Comparison of ENCODE assay signal across 24 mouse cellular contexts in the genomic region with DNA sequence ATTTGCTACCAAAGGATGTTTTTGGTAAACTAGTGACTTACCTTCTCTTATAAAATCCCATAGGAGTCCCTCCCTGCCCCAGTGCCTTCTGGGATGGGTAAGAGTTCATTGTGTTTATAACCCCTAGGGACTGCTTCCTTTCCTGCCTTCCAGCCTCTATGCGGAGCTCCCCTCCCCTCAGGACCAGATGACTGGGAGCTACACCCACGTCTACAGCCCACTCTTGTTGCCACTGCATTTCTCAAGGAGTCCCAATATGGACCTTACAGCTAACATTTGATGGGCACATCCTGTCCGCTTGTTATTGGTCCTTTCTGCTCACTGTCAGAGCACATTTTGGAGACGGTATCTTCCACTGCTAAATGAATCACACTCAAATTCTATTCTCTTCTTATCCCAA. TPM values are rescaled to one million over a fixed set of nuclear protein-coding genes. Genes with fewer than 3 reads are reported as not detected.
DNase-seq lines count a peak whose midpoint lies in the region; TF ChIP-seq lines count a peak whose summit lies in the region.
"Had no signal": no experiment of that assay in that cellular context is flagged by ENCODE, and none has a peak within 500 bp of the region (broad histone marks: within the 10 kb centered on the region; RNA-seq: fewer than 3 reads in every experiment).

No protein-coding gene starts in this region.

- H3K27ac ChIP-seq in bone marrow macrophage, adult 2 months (ENCODE audit: insufficient read depth, low read depth, low read length) = peak overlapping the region; percentile 98
- H3K27ac ChIP-seq in cortical plate, adult 2 months (ENCODE audit: insufficient read depth, low read length) = peak overlapping the region; percentile 51
- H3K27ac ChIP-seq: embryonic facial prominence, embryonic 13.5 days; forebrain, embryonic 12.5 days; heart, adult 2 months; heart, embryonic 15.5 days; hindbrain, embryonic 10.5 days; hindbrain, embryonic 14.5 days had no signal

- intact Hi-C loops in heart, postnatal 36 days (cut with DNase I) = no loop called here
- intact Hi-C loops in left cerebral cortex, postnatal 36 days (cut with DNase I) = loop anchor here (2.0 kb wide), 3 partner anchors 46 to 206 kb away; a partner anchor contains a TSS

- peaks cover 35% of the 10 kb centered on the region for H3K4me1 ChIP-seq in bone marrow macrophage, adult 2 months (ENCODE audit: control insufficient read depth, insufficient read depth, low read length)
- peaks cover 4% of the 10 kb centered on the region; the same call in 1 of the 2 replicates for H3K4me1 ChIP-seq in cortical plate, adult 2 months (ENCODE audit: control insufficient read depth, insufficient read depth, low read length)
- H3K4me1 ChIP-seq: embryonic facial prominence, embryonic 13.5 days; forebrain, embryonic 12.5 days; hindbrain, embryonic 10.5 days had no signal

- TF ChIP-seq CTCF in bone marrow macrophage, adult 2 months (IDR thresholded peaks at IDR 0.05; ENCODE audit: low read depth, low read length) = no peak
- TF ChIP-seq CTCF in cortical plate, adult 2 months (IDR thresholded peaks at IDR 0.05; ENCODE audit: extremely low read depth, insufficient read depth, low read length) = no peak

- H3K4me3 ChIP-seq in bone marrow macrophage, adult 2 months (ENCODE audit: insufficient read depth, low read length) = no peak overlapping the region
- no peak overlapping the region for H3K4me3 ChIP-seq in cortical plate, adult 2 months (ENCODE audit: insufficient read depth, low read length)
- H3K4me3 ChIP-seq: embryonic facial prominence, embryonic 13.5 days; forebrain, embryonic 12.5 days; heart, adult 2 months; heart, embryonic 15.5 days; hindbrain, embryonic 10.5 days had no signal

- TF ChIP-seq POLR2A in bone marrow macrophage, adult 2 months (IDR thresholded peaks at IDR 0.05; ENCODE audit: borderline replicate concordance, low read depth, low read length) = no peak
- TF ChIP-seq POLR2A in cortical plate, adult 2 months (IDR thresholded peaks at IDR 0.05; ENCODE audit: extremely low read depth, insufficient read depth, low read length) = no peak

- DNase-seq in heart, adult 11 months = peak; percentile 70
- DNase-seq in heart, postnatal 36 days = no peak
- peak; percentile 42 to 47 for DNase-seq in left cerebral cortex, postnatal 36 days (ENCODE audit: low spot score in 2 of 2)
- DNase-seq in left cerebral cortex, adult 11 months (ENCODE audit: low spot score) = no peak
- no peak for DNase-seq in retina, embryonic 14.5 days (ENCODE audit: low spot score)
- DNase-seq: cerebellum, adult 8-10 months; gastrocnemius, postnatal 10 days; heart, postnatal 14 days had no signal

RNA-seq across cellular contexts. Expression of a gene that starts 36.1 kb away (rescaled TPM):
- total RNA-seq in heart, postnatal 36 days (2021) = not detected
- 1 to 10 TPM; 3.5 to 5.7 TPM for total RNA-seq in left cerebral cortex, postnatal 36 days (2021)
- not detected in 2 replicates for polyA plus RNA-seq in bone marrow macrophage, adult 2 months (2012; ENCODE audit: insufficient read depth, insufficient read length, missing spikeins)
- polyA plus RNA-seq in cortical plate, adult 2 months (2012; rRNA removed) = 2.8 and 3.6 TPM in 2 replicates
- total RNA-seq: adrenal gland, adult 18-20 months; adrenal gland, postnatal 14 days; CH12.LX; gastrocnemius, postnatal 10 days; gastrocnemius, postnatal 4 days; heart, adult 2 months; heart, postnatal 14 days had no signal
- polyA plus RNA-seq: activated CD4-positive, CD25-positive, alpha-beta regulatory T cell, adult 4 months; embryonic facial prominence, embryonic 13.5 days; forebrain, embryonic 12.5 days; forebrain, embryonic 16.5 days; heart, adult 2 months; heart, embryonic 11.5 days; heart, embryonic 15.5 days; hindbrain, embryonic 10.5 days; hindbrain, embryonic 14.5 days; Patski had no signal

Comparison
In these comparisons a context has a peak if more than half of its experiments do, and no peak if none do; other contexts are left out.
1. DNase-seq: peak in heart, adult 11 months (single experiment) and left cerebral cortex, postnatal 36 days (2 of 2); none in heart, postnatal 36 days (0 of 2), left cerebral cortex, adult 11 months (single experiment) and retina, embryonic 14.5 days (single experiment).
2. RNA of a gene that starts 36.1 kb away (total RNA-seq): 3.5 to 5.7 TPM in left cerebral cortex, postnatal 36 days; not detected in heart, postnatal 36 days; every median in the first group is over 4 times any median in the second.